Mouse (Mus musculus): ENCODE measurements at regions not wholly inside any gene's neighbourhood (a gene's known extent, or its start where the extent isn't known, plus 50 kb on each side); places are given as distances from the start of the nearest gene placed in this dataset.

DNA sequence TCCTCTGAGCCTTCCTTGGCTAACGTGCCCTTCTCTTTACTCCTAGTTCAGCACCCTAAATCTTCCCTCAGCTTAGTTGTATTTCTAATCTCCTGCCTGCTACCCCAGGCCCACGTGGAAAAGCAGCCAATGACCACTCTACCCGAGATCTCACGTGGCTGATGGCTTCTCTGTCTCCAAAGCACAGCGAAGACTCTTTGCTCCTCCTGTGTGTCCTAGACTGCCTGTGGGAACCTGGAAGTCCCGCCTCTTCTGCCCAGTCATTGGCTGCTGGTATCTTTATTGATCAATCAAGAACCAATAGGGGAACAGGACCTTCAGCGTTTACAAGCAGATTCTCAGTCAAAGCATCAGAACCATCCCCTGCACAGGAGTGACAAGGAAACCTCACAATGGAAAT is 54.8 kb downstream of the Gm19935 start:
- 68% methylated on average over 7 of the region's 7 CpGs for WGBS
- H3K27me3 ChIP-seq (replicated peaks): no peaks in the 10 kb centered on the region
- H3K9ac ChIP-seq: no peak overlapping the region
- H3K4me3 ChIP-seq: no peak overlapping the region
- no peak overlapping the region for H3K27ac ChIP-seq (replicated peaks)
- H3K4me2 ChIP-seq: no peak overlapping the region
- H3K36me3 ChIP-seq: no peaks in the 10 kb centered on the region
- H3K9me3 ChIP-seq: no peaks in the 10 kb centered on the region
- H3K4me1 ChIP-seq: no peaks in the 10 kb centered on the region
- ATAC-seq (ENCODE audit: extremely low read depth, insufficient number of reproducible peaks, low FRiP score, low TSS enrichment): no peak

DNA sequence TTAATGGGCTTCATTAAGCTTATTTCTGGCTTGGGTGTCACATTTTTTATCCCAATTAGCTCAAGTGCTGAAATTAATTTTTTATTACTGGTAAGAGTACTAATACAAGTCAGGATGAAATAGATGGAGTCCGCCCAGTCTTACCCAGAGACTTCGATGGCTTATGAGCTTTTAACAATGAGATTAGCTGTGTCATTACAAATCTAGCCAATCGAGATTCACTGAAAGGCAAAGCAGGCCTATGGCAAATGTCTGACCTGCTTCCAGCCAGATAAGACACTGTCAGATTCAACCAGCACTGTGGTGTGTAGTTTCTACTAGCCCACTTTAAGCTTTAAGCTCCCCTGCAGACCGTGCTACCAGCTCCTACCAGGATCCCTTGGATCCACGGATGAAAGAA is 55.2 kb downstream of the Gm19935 start:
- Histone ChIP-seq H3K4me2 (no peak overlapping the region), H3K4me3 (no peak overlapping the region), H3K4me1 (no peaks in the 10 kb centered on the region), H3K9me3 (no peaks in the 10 kb centered on the region), H3K27me3 (replicated peaks) (no peaks in the 10 kb centered on the region), H3K27ac (replicated peaks) (no peak overlapping the region), H3K36me3 (no peaks in the 10 kb centered on the region), H3K9ac (no peak overlapping the region)
- WGBS: 76% methylated on average over 5 of the region's 5 CpGs
- ATAC-seq (ENCODE audit: extremely low read depth, insufficient number of reproducible peaks, low FRiP score, low TSS enrichment): no peak

DNA sequence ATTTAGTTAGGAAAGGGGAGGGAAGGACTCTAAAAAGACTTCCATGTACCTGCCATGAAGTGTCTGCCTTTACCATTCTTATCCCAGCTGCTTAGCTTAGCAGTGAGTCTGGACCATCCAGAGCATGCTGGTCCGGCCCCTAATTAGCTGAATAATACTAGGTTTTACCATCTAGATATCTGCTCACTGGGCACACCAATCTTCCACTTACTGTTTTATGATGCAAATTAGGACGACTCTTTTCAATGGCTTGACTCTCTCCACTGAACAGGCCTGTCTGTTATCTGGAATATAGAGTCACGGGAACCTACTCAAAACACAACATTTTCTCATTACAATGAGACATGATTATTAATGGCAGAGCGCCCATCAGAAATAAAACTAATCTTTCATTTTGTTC is 55.7 kb downstream of the Gm19935 start:
- no peaks in the 10 kb centered on the region for H3K27me3 ChIP-seq (replicated peaks)
- H3K36me3 ChIP-seq: no peaks in the 10 kb centered on the region
- no peak overlapping the region for H3K4me3 ChIP-seq
- no peak for ATAC-seq (ENCODE audit: extremely low read depth, insufficient number of reproducible peaks, low FRiP score, low TSS enrichment)
- no peak overlapping the region for H3K4me2 ChIP-seq
- no peaks in the 10 kb centered on the region for H3K9me3 ChIP-seq
- 84% methylated on average over 4 of the region's 4 CpGs for WGBS
- no peak overlapping the region for H3K9ac ChIP-seq
- H3K4me1 ChIP-seq: no peaks in the 10 kb centered on the region
- H3K27ac ChIP-seq (replicated peaks): no peak overlapping the region

DNA sequence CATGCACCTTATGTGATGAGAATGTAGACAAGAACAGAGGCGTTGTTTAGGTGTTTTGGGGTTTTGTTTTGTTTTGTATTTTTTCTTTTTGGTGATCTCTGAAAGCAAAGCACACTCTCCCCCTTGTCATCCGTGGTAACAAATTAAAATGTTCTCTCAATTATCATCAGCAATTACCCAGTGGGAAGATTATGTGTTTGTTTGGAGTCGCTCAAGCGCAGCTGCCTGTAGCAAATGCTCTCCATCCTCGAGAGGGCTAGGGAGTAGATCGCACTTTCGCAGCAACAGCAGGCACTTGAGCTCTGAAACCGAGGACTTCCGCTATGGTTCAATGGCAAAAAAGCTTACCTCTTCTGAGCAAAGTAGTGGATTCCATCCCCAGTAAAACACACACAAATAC is 57.7 kb downstream of the Gm19935 start:
- no peaks in the 10 kb centered on the region for H3K9me3 ChIP-seq
- ATAC-seq (ENCODE audit: extremely low read depth, insufficient number of reproducible peaks, low FRiP score, low TSS enrichment): no peak
- no peak overlapping the region for H3K4me2 ChIP-seq
- H3K27me3 ChIP-seq (replicated peaks): no peaks in the 10 kb centered on the region
- no peaks in the 10 kb centered on the region for H3K36me3 ChIP-seq
- H3K4me3 ChIP-seq: no peak overlapping the region
- H3K9ac ChIP-seq: no peak overlapping the region
- H3K4me1 ChIP-seq: no peaks in the 10 kb centered on the region
- WGBS: 84% methylated on average over 9 of the region's 9 CpGs
- no peak overlapping the region for H3K27ac ChIP-seq (replicated peaks)

DNA sequence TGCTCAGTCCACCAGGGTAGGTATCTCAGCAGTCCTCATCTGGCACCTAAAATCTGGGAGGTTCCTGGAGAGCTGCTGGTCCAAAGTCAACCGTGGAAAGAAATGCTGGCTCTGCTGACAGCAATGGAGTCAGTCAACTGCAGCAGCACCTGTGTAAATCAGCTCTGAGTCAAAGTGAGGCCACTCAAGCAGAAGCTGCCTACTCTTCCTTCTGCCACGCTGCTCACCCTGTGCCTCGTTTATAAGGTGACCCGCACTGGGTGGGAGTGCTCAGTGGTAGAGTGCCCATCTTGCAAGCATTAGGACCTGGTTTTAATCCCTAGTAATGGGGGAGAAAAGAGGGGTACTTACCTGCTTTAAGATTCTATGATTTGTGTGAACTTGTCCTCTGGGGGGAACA is 62.2 kb downstream of the Gm19935 start:
- H3K27ac ChIP-seq (replicated peaks): no peak overlapping the region
- H3K9me3 ChIP-seq: 0 out of 2 replicates have a peak, but pooled peaks cover 2% of the 10 kb centered on the region
- ATAC-seq (ENCODE audit: extremely low read depth, insufficient number of reproducible peaks, low FRiP score, low TSS enrichment): no peak
- no peak overlapping the region for H3K9ac ChIP-seq
- no peak overlapping the region for H3K4me3 ChIP-seq
- H3K36me3 ChIP-seq: no peaks in the 10 kb centered on the region
- H3K27me3 ChIP-seq (replicated peaks): no peaks in the 10 kb centered on the region
- no peak overlapping the region for H3K4me2 ChIP-seq
- 65% methylated on average over 4 of the region's 4 CpGs for WGBS
- no peaks in the 10 kb centered on the region for H3K4me1 ChIP-seq

DNA sequence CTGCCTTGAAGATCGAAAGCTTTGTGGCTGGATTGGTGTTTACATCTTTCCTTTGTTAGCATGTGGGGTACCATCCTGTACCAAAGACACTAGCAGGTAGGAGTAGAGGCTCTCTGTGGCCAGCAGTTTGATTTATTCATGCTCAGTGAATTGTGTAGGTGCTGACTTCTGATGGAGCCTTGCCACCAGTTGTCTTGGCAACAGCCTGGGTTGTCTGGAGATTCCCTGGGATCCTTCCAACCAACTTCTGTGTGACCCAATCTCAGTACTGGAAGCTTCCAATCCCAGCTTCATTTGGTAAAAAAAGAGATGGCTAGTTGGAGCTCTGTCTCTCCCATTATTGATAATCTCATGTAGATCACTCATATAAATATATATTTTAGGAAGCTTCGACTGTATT is 73.6 kb downstream of the Gm19935 start:
- no peak for ATAC-seq (ENCODE audit: extremely low read depth, insufficient number of reproducible peaks, low FRiP score, low TSS enrichment)
- Histone ChIP-seq H3K36me3 (no peaks in the 10 kb centered on the region), H3K4me2 (no peak overlapping the region), H3K9ac (no peak overlapping the region), H3K27me3 (replicated peaks) (no peaks in the 10 kb centered on the region), H3K4me3 (no peak overlapping the region), H3K4me1 (no peaks in the 10 kb centered on the region), H3K27ac (replicated peaks) (no peak overlapping the region), H3K9me3 (no peaks in the 10 kb centered on the region)
- 87% methylated on average over 2 of the region's 2 CpGs for WGBS

DNA sequence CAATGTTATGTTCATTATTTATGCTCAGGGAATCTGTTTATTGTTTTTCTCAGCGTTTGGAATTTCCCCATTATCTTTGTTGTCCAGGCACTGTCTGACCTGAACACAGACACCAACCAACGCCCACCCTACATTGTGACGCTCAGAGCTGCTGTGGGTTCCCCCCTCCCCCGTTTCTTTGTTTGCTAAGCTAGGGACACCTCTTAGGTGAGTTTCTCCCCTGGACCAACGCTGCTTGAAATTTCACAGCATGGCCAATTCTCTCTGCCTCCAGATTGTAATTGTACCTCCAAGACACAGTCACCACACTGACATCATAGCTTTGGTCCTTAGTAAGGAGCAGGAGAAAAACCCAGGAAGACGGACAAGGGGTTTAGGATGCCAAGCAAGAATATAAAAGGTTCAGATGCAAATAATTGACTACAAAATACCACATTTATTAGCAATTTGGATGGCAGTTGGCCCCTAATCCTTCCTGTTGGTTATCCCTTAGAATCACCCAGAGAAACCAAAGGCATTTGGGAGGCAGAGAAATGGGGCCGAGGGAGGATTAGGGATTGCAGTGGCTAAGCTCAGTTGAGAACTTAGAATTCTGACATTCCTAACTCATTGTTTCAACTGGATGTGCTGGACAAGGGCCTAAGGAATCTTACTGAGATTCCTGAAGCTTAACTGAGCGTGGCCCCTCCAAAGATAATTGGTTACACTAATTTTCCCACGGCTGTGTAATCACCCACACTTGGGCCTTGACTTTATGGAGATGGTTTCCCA is 76.0 kb downstream of the Gm19935 start:
- no peaks in the 10 kb centered on the region for H3K27me3 ChIP-seq (replicated peaks)
- WGBS: 56% methylated on average over 9 of the region's 9 CpGs
- H3K9ac ChIP-seq: no peak overlapping the region
- H3K4me3 ChIP-seq: no peak overlapping the region
- no peaks in the 10 kb centered on the region for H3K36me3 ChIP-seq
- no peak overlapping the region for H3K27ac ChIP-seq (replicated peaks)
- no peak for ATAC-seq (ENCODE audit: extremely low read depth, insufficient number of reproducible peaks, low FRiP score, low TSS enrichment)
- H3K9me3 ChIP-seq: no peaks in the 10 kb centered on the region
- H3K4me2 ChIP-seq: no peak overlapping the region
- H3K4me1 ChIP-seq: no peaks in the 10 kb centered on the region

DNA sequence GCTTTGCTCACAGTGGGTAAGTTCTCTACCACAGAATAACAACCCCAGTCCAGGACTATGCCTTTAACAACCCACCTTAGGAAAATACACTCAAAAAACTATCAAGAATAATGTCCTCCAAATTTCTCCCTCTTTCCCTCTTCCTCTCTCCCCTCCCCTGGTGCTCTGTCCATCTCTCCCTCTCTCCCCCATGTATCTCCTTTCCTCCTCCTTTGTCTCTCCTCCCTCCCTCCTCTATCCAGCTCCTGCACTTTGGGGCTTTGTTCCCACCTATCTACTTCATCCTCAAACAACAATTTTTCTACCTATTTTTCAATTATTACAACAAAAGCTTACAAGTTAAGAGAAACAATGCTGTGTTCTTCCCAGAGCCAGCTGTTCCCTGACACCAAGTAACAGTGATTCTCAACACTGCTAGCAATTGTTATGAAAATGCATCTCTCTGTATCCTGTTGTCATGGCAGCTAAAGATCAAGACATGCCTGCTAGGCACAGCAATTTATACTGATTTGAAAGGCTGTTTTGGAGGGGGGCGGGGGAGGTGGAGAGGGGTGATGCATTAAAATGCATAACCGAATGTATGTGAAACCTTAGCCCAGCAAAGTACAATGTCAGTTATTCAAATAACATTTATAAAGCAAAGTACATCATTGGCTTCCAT is 76.8 kb downstream of the Gm19935 start:
- Histone ChIP-seq H3K27ac (replicated peaks) (no peak overlapping the region), H3K4me2 (no peak overlapping the region), H3K4me1 (no peaks in the 10 kb centered on the region), H3K4me3 (no peak overlapping the region), H3K36me3 (no peaks in the 10 kb centered on the region), H3K27me3 (replicated peaks) (no peaks in the 10 kb centered on the region), H3K9ac (no peak overlapping the region), H3K9me3 (no peaks in the 10 kb centered on the region)
- WGBS: 64% methylated on average over 2 of the region's 2 CpGs
- ATAC-seq (ENCODE audit: extremely low read depth, insufficient number of reproducible peaks, low FRiP score, low TSS enrichment): no peak

DNA sequence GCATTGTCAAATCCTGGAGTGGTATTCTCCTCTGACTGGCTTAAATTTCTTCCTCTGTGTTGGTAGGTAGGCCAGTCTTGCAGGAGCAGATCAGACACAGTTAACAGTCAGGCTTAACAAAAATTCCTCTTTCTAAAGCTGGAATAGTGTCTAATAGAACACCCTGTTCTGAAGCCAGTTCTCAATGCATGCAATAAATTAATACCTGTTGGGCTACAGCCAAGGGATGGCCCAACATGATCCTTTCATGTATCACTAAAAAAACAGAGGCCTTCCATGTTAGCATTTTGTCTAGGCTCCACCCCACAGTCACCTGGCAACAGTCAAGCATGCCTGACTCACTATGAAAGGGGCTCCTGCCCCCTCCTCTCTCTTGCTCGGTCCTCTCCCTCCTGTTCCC is 89.2 kb downstream of the Gm19935 start:
- H3K4me1 ChIP-seq: no peaks in the 10 kb centered on the region
- no peak for ATAC-seq (ENCODE audit: extremely low read depth, insufficient number of reproducible peaks, low FRiP score, low TSS enrichment)
- H3K27me3 ChIP-seq (replicated peaks): no peaks in the 10 kb centered on the region
- no peak overlapping the region for H3K27ac ChIP-seq (replicated peaks)
- no peak overlapping the region for H3K9ac ChIP-seq
- no peak overlapping the region for H3K4me2 ChIP-seq
- no peak overlapping the region for H3K4me3 ChIP-seq
- H3K36me3 ChIP-seq: no peaks in the 10 kb centered on the region
- 18% methylated on average over 1 of the region's 1 CpGs for WGBS
- H3K9me3 ChIP-seq: no peaks in the 10 kb centered on the region

DNA sequence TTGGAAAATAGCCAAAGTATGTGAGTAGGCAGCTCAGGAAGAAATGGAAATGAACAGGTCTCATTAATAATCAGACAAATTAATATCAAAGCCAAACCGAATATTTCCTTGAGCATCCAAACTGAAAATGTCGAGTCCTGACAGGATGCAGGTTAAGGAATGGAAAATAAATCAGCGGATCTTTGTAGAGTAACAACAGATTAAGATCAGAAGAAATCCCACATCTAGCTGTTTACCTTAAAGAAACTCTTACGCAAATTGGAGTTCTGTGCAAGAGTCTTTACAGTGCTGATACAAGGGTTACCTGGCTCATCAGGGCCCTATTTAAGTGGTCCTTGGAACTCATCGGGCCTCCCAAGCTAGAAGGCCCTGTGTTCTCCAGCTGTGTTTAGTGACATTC is 92.0 kb downstream of the Gm19935 start:
- H3K4me3 ChIP-seq: no peak overlapping the region
- H3K27ac ChIP-seq (replicated peaks): no peak overlapping the region
- no peak overlapping the region for H3K4me2 ChIP-seq
- H3K9me3 ChIP-seq: no peaks in the 10 kb centered on the region
- H3K27me3 ChIP-seq (replicated peaks): no peaks in the 10 kb centered on the region
- WGBS: 81% methylated on average over 5 of the region's 5 CpGs
- H3K9ac ChIP-seq: no peak overlapping the region
- ATAC-seq (ENCODE audit: extremely low read depth, insufficient number of reproducible peaks, low FRiP score, low TSS enrichment): no peak
- no peaks in the 10 kb centered on the region for H3K36me3 ChIP-seq
- no peaks in the 10 kb centered on the region for H3K4me1 ChIP-seq

DNA sequence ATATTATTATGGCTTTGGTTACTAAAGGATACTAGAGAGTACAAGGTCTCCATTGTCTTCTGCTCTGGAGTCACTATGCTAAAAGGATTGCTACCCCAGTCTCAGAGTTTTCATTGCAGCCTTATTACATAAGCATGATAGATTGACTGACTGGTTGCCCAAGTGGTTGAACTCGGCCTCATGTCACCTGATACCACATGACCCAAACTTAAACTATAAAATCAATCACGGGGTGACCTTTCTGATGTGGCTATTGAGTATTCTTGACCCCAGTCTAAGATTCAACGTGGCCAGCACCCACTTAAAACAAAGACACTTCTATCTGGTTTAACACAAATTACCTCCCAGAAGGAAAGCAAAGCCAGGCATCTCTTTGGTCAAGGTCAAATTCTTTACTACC is 100.8 kb downstream of the Gm19935 start:
- Histone ChIP-seq H3K36me3 (no peaks in the 10 kb centered on the region), H3K9me3 (no peaks in the 10 kb centered on the region), H3K4me2 (no peak overlapping the region), H3K4me1 (no peaks in the 10 kb centered on the region), H3K27ac (replicated peaks) (no peak overlapping the region), H3K27me3 (replicated peaks) (no peaks in the 10 kb centered on the region), H3K4me3 (no peak overlapping the region), H3K9ac (no peak overlapping the region)
- ATAC-seq (ENCODE audit: extremely low read depth, insufficient number of reproducible peaks, low FRiP score, low TSS enrichment): no peak
- 47% methylated on average over 3 of the region's 3 CpGs for WGBS

DNA sequence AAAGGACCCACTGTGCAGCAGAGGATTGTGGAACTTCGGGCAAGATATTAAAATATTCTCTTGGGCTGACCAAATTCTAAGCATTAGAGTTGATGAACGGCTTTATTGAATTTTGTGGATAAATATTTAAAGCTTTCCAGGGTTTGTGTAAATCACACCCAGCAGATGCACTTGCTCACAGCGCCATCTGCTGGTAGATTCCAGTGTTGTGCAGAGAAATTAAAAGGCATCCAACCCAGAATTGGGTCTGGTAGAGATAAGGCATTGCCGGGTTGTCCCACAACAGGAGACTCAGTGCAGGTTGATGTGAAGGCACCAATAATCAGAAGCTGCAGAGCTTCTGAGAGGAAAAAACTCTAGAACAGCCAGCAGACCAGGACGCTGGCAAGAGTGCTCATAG is 108.7 kb downstream of the Gm19935 start:
- H3K27me3 ChIP-seq (replicated peaks): no peaks in the 10 kb centered on the region
- H3K36me3 ChIP-seq: no peaks in the 10 kb centered on the region
- H3K4me3 ChIP-seq: no peak overlapping the region
- ATAC-seq (ENCODE audit: extremely low read depth, insufficient number of reproducible peaks, low FRiP score, low TSS enrichment): no peak
- H3K4me1 ChIP-seq: 0 out of 2 replicates have a peak, but pooled peaks cover 3% of the 10 kb centered on the region
- H3K9ac ChIP-seq: no peak overlapping the region
- 11% methylated on average over 5 of the region's 5 CpGs for WGBS
- H3K4me2 ChIP-seq: no peak overlapping the region; the same call in 1 of the 2 replicates
- H3K27ac ChIP-seq (replicated peaks): no peak overlapping the region
- no peaks in the 10 kb centered on the region for H3K9me3 ChIP-seq

Data from heart, embryonic 13.5 days (tissue).